Mouse (Mus musculus): ENCODE data around the gene Coasy.

DNA sequence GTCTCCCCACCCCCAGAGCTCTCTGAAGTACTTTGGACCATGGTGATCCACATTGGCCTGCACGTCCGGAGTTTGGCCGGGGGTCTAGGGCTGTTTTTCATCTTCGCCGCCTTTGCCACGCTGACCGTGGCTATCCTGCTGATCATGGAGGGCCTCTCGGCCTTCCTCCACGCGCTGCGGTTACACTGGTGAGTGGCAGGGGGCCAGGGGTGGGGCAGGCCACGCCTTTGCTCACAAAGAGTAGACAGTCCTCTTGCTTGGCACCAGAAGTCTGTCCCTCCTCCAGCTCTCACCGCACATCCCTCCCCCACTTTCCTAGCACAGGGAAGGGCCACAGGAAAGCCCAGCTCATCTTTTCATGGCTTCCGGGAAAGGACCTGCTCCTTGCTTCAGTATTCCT lies 26.9 kb upstream of the Coasy start:
- TF ChIP-seq EP300 (optimal IDR thresholded peaks at IDR 0.05), result no peak
- no peak for TF ChIP-seq CTCF (IDR thresholded peaks at IDR 0.05; ENCODE audit: low read depth)
